Mouse (Mus musculus): ENCODE measurements at regions not wholly inside any gene's neighbourhood (a gene's known extent, or its start where the extent isn't known, plus 50 kb on each side); places are given as distances from the start of the nearest gene placed in this dataset.

- H3K36me3 ChIP-seq (ENCODE audit: control insufficient read depth, insufficient read depth, low read length) = no peaks in the 10 kb centered on the region
- H3K4me3 ChIP-seq (ENCODE audit: low read depth, low read length) = no peak overlapping the region
- no peaks in the 10 kb centered on the region for H3K27me3 ChIP-seq (ENCODE audit: control insufficient read depth, insufficient read depth, low read length)
- H3K27ac ChIP-seq (ENCODE audit: low read length) = no peak overlapping the region
- H3K9me3 ChIP-seq (ENCODE audit: control insufficient read depth, low read depth, low read length) = no peaks in the 10 kb centered on the region
- 81% methylated on average over 7 of the region's 7 CpGs for WGBS
- H3K4me2 ChIP-seq (replicated peaks; ENCODE audit: low read depth, low read length) = no peak overlapping the region
- H3K9ac ChIP-seq (replicated peaks; ENCODE audit: low read depth, low read length) = no peak overlapping the region
- no peaks in the 10 kb centered on the region for H3K4me1 ChIP-seq (ENCODE audit: control insufficient read depth, insufficient read depth, low read length)
- ATAC-seq (ENCODE audit: insufficient number of reproducible peaks, insufficient read depth, low FRiP score, low read depth) = no peak
These were observed 77.8 kb upstream of the Zbtb18 start for GRCm38 (mm10) chr1:177364355-177364754.

GRCm38 (mm10) chr1:177362398-177362797, 79.8 kb upstream of the Zbtb18 start:
- no peak overlapping the region for H3K27ac ChIP-seq (ENCODE audit: low read length)
- H3K4me2 ChIP-seq (replicated peaks; ENCODE audit: low read depth, low read length) = no peak overlapping the region
- H3K27me3 ChIP-seq (ENCODE audit: control insufficient read depth, insufficient read depth, low read length) = no peaks in the 10 kb centered on the region
- 91% methylated on average over 8 of the region's 8 CpGs for WGBS
- no peak overlapping the region for H3K4me3 ChIP-seq (ENCODE audit: low read depth, low read length)
- H3K9me3 ChIP-seq (ENCODE audit: control insufficient read depth, low read depth, low read length) = no peaks in the 10 kb centered on the region
- no peaks in the 10 kb centered on the region for H3K36me3 ChIP-seq (ENCODE audit: control insufficient read depth, insufficient read depth, low read length)
- no peak for ATAC-seq (ENCODE audit: insufficient number of reproducible peaks, insufficient read depth, low FRiP score, low read depth)
- H3K4me1 ChIP-seq (ENCODE audit: control insufficient read depth, insufficient read depth, low read length) = no peaks in the 10 kb centered on the region
- H3K9ac ChIP-seq (replicated peaks; ENCODE audit: low read depth, low read length) = no peak overlapping the region

- 92% methylated on average over 17 of the region's 17 CpGs for WGBS
- H3K9ac ChIP-seq (replicated peaks; ENCODE audit: low read depth, low read length) = no peak overlapping the region
- no peak overlapping the region for H3K4me2 ChIP-seq (replicated peaks; ENCODE audit: low read depth, low read length)
- H3K36me3 ChIP-seq (ENCODE audit: control insufficient read depth, insufficient read depth, low read length) = no peaks in the 10 kb centered on the region
- H3K4me3 ChIP-seq (ENCODE audit: low read depth, low read length) = no peak overlapping the region
- ATAC-seq (ENCODE audit: insufficient number of reproducible peaks, insufficient read depth, low FRiP score, low read depth) = no peak
- no peak overlapping the region for H3K27ac ChIP-seq (ENCODE audit: low read length)
- H3K9me3 ChIP-seq (ENCODE audit: control insufficient read depth, low read depth, low read length) = no peaks in the 10 kb centered on the region
- H3K4me1 ChIP-seq (ENCODE audit: control insufficient read depth, insufficient read depth, low read length) = 0 out of 2 replicates have a peak, but pooled peaks cover 3% of the 10 kb centered on the region
- no peaks in the 10 kb centered on the region for H3K27me3 ChIP-seq (ENCODE audit: control insufficient read depth, insufficient read depth, low read length)
These were observed 90.5 kb upstream of the Akt3 start for GRCm38 (mm10) chr1:177348400-177349092.

GRCm38 (mm10) chr1:177347208-177347607, 89.2 kb upstream of the Akt3 start:
- no peak overlapping the region for H3K4me3 ChIP-seq (ENCODE audit: low read depth, low read length)
- H3K36me3 ChIP-seq (ENCODE audit: control insufficient read depth, insufficient read depth, low read length) = no peaks in the 10 kb centered on the region
- 37% methylated on average over 4 of the region's 4 CpGs for WGBS
- no peaks in the 10 kb centered on the region for H3K9me3 ChIP-seq (ENCODE audit: control insufficient read depth, low read depth, low read length)
- 0 out of 2 replicates have a peak, but pooled peaks cover 3% of the 10 kb centered on the region for H3K4me1 ChIP-seq (ENCODE audit: control insufficient read depth, insufficient read depth, low read length)
- H3K4me2 ChIP-seq (replicated peaks; ENCODE audit: low read depth, low read length) = no peak overlapping the region
- H3K9ac ChIP-seq (replicated peaks; ENCODE audit: low read depth, low read length) = no peak overlapping the region
- no peaks in the 10 kb centered on the region for H3K27me3 ChIP-seq (ENCODE audit: control insufficient read depth, insufficient read depth, low read length)
- ATAC-seq (ENCODE audit: insufficient number of reproducible peaks, insufficient read depth, low FRiP score, low read depth) = no peak
- H3K27ac ChIP-seq (ENCODE audit: low read length) = no peak overlapping the region

GRCm38 (mm10) chr1:177346540-177346939, 88.5 kb upstream of the Akt3 start:
- no peaks in the 10 kb centered on the region for H3K27me3 ChIP-seq (ENCODE audit: control insufficient read depth, insufficient read depth, low read length)
- no peak overlapping the region for H3K4me3 ChIP-seq (ENCODE audit: low read depth, low read length)
- H3K9ac ChIP-seq (replicated peaks; ENCODE audit: low read depth, low read length) = no peak overlapping the region
- 0 out of 2 replicates have a peak, but pooled peaks cover 3% of the 10 kb centered on the region for H3K4me1 ChIP-seq (ENCODE audit: control insufficient read depth, insufficient read depth, low read length)
- no peaks in the 10 kb centered on the region for H3K9me3 ChIP-seq (ENCODE audit: control insufficient read depth, low read depth, low read length)
- ATAC-seq (ENCODE audit: insufficient number of reproducible peaks, insufficient read depth, low FRiP score, low read depth) = no peak
- no peak overlapping the region for H3K27ac ChIP-seq (ENCODE audit: low read length)
- no peaks in the 10 kb centered on the region for H3K36me3 ChIP-seq (ENCODE audit: control insufficient read depth, insufficient read depth, low read length)
- WGBS = 55% methylated on average over 6 of the region's 6 CpGs
- H3K4me2 ChIP-seq (replicated peaks; ENCODE audit: low read depth, low read length) = no peak overlapping the region

- Histone ChIP-seq H3K36me3 (ENCODE audit: control insufficient read depth, insufficient read depth, low read length) (no peaks in the 10 kb centered on the region), H3K9me3 (ENCODE audit: control insufficient read depth, low read depth, low read length) (no peaks in the 10 kb centered on the region), H3K27me3 (ENCODE audit: control insufficient read depth, insufficient read depth, low read length) (no peaks in the 10 kb centered on the region), H3K9ac (replicated peaks; ENCODE audit: low read depth, low read length) (no peak overlapping the region), H3K27ac (ENCODE audit: low read length) (no peak overlapping the region), H3K4me3 (ENCODE audit: low read depth, low read length) (no peak overlapping the region), H3K4me1 (ENCODE audit: control insufficient read depth, insufficient read depth, low read length) (0 out of 2 replicates have a peak, but pooled peaks cover 3% of the 10 kb centered on the region), H3K4me2 (replicated peaks; ENCODE audit: low read depth, low read length) (no peak overlapping the region)
- no peak for ATAC-seq (ENCODE audit: insufficient number of reproducible peaks, insufficient read depth, low FRiP score, low read depth)
- 78% methylated on average over 6 of the region's 6 CpGs for WGBS
These were observed 87.5 kb upstream of the Akt3 start for GRCm38 (mm10) chr1:177345540-177345939.

- ATAC-seq (ENCODE audit: insufficient number of reproducible peaks, insufficient read depth, low FRiP score, low read depth) = no peak
- Histone ChIP-seq H3K4me2 (replicated peaks; ENCODE audit: low read depth, low read length) (no peak overlapping the region), H3K27me3 (ENCODE audit: control insufficient read depth, insufficient read depth, low read length) (no peaks in the 10 kb centered on the region), H3K4me3 (ENCODE audit: low read depth, low read length) (no peak overlapping the region), H3K27ac (ENCODE audit: low read length) (no peak overlapping the region), H3K36me3 (ENCODE audit: control insufficient read depth, insufficient read depth, low read length) (no peaks in the 10 kb centered on the region), H3K9me3 (ENCODE audit: control insufficient read depth, low read depth, low read length) (no peaks in the 10 kb centered on the region), H3K4me1 (ENCODE audit: control insufficient read depth, insufficient read depth, low read length) (0 out of 2 replicates have a peak, but pooled peaks cover 3% of the 10 kb centered on the region), H3K9ac (replicated peaks; ENCODE audit: low read depth, low read length) (no peak overlapping the region)
- 84% methylated on average over 4 of the region's 4 CpGs for WGBS
These were observed 85.9 kb upstream of the Akt3 start for GRCm38 (mm10) chr1:177343949-177344348.

- Histone ChIP-seq H3K9ac (replicated peaks; ENCODE audit: low read depth, low read length) (no peak overlapping the region), H3K36me3 (ENCODE audit: control insufficient read depth, insufficient read depth, low read length) (no peaks in the 10 kb centered on the region), H3K4me3 (ENCODE audit: low read depth, low read length) (no peak overlapping the region), H3K4me2 (replicated peaks; ENCODE audit: low read depth, low read length) (no peak overlapping the region), H3K9me3 (ENCODE audit: control insufficient read depth, low read depth, low read length) (no peaks in the 10 kb centered on the region), H3K4me1 (ENCODE audit: control insufficient read depth, insufficient read depth, low read length) (0 out of 2 replicates have a peak, but pooled peaks cover 3% of the 10 kb centered on the region), H3K27me3 (ENCODE audit: control insufficient read depth, insufficient read depth, low read length) (no peaks in the 10 kb centered on the region), H3K27ac (ENCODE audit: low read length) (no peak overlapping the region)
- WGBS = 19% methylated on average over 6 of the region's 6 CpGs
- ATAC-seq (ENCODE audit: insufficient number of reproducible peaks, insufficient read depth, low FRiP score, low read depth) = no peak
These were observed 85.1 kb upstream of the Akt3 start for GRCm38 (mm10) chr1:177343121-177343520.

GRCm38 (mm10) chr1:177340232-177340631, 82.2 kb upstream of the Akt3 start:
- no peaks in the 10 kb centered on the region for H3K27me3 ChIP-seq (ENCODE audit: control insufficient read depth, insufficient read depth, low read length)

More at GRCm38 (mm10) chr1:177340232-177340631, 82.2 kb upstream of the Akt3 start:
- Histone ChIP-seq H3K4me2 (replicated peaks; ENCODE audit: low read depth, low read length) (no peak overlapping the region), H3K4me1 (ENCODE audit: control insufficient read depth, insufficient read depth, low read length) (no peaks in the 10 kb centered on the region), H3K4me3 (ENCODE audit: low read depth, low read length) (no peak overlapping the region), H3K9ac (replicated peaks; ENCODE audit: low read depth, low read length) (no peak overlapping the region), H3K9me3 (ENCODE audit: control insufficient read depth, low read depth, low read length) (no peaks in the 10 kb centered on the region), H3K27ac (ENCODE audit: low read length) (no peak overlapping the region), H3K36me3 (ENCODE audit: control insufficient read depth, insufficient read depth, low read length) (no peaks in the 10 kb centered on the region)
- no peak for ATAC-seq (ENCODE audit: insufficient number of reproducible peaks, insufficient read depth, low FRiP score, low read depth)
- 69% methylated on average over 3 of the region's 3 CpGs for WGBS
